ENCODE assay signal across 25 mouse cellular contexts in genomic region chr8:97461478-97461877, GRCm38 (mm10).
"Had no signal": no experiment of that assay in that cellular context is flagged by ENCODE, and none has a peak within 500 bp of the region (broad histone marks: within the 10 kb centered on the region; RNA-seq: fewer than 3 reads in every experiment).

No protein-coding gene starts in this region.

- H3K27ac ChIP-seq: embryonic facial prominence, embryonic 10.5 days; embryonic facial prominence, embryonic 12.5 days; embryonic facial prominence, embryonic 13.5 days; embryonic facial prominence, embryonic 15.5 days; forebrain, embryonic 10.5 days; forebrain, embryonic 12.5 days; forebrain, embryonic 13.5 days; forebrain, embryonic 15.5 days; gastrocnemius, adult 2 months; heart, adult 2 months had no signal

- H3K9ac ChIP-seq: embryonic facial prominence, embryonic 12.5 days; embryonic facial prominence, embryonic 13.5 days; embryonic facial prominence, embryonic 15.5 days; forebrain, embryonic 12.5 days; forebrain, embryonic 13.5 days; forebrain, embryonic 15.5 days; forebrain, postnatal 0 days had no signal

- H3K36me3 ChIP-seq: embryonic facial prominence, embryonic 10.5 days; embryonic facial prominence, embryonic 12.5 days; embryonic facial prominence, embryonic 13.5 days; embryonic facial prominence, embryonic 15.5 days; forebrain, embryonic 10.5 days; forebrain, embryonic 12.5 days; forebrain, embryonic 15.5 days had no signal

- H3K4me3 ChIP-seq: embryonic facial prominence, embryonic 10.5 days; embryonic facial prominence, embryonic 12.5 days; embryonic facial prominence, embryonic 13.5 days; embryonic facial prominence, embryonic 15.5 days; erythroblast, embryonic 14.5 days; forebrain, embryonic 10.5 days; forebrain, embryonic 12.5 days; forebrain, embryonic 13.5 days; forebrain, embryonic 15.5 days; gastrocnemius, adult 2 months; heart, adult 2 months had no signal

- H3K4me1 ChIP-seq: embryonic facial prominence, embryonic 10.5 days; embryonic facial prominence, embryonic 12.5 days; embryonic facial prominence, embryonic 13.5 days; embryonic facial prominence, embryonic 15.5 days; forebrain, embryonic 10.5 days; forebrain, embryonic 12.5 days; forebrain, embryonic 13.5 days; forebrain, embryonic 15.5 days had no signal

- H3K9me3 ChIP-seq: embryonic facial prominence, embryonic 10.5 days; embryonic facial prominence, embryonic 12.5 days; embryonic facial prominence, embryonic 13.5 days; embryonic facial prominence, embryonic 15.5 days; forebrain, embryonic 10.5 days; forebrain, embryonic 12.5 days; forebrain, embryonic 13.5 days; forebrain, embryonic 15.5 days had no signal

- H3K27me3 ChIP-seq: embryonic facial prominence, embryonic 12.5 days; embryonic facial prominence, embryonic 13.5 days; embryonic facial prominence, embryonic 15.5 days; forebrain, embryonic 12.5 days; forebrain, embryonic 13.5 days; forebrain, embryonic 15.5 days had no signal

- DNase-seq: cerebellum, adult 9-10 months; cerebellum, adult 9-11 months; cerebellum, postnatal 10 days; cerebellum, postnatal 14 days; cerebellum, postnatal 25 days; cerebellum, postnatal 36 days; embryo, embryonic 11 days; forebrain, postnatal 0 days; gastrocnemius, adult 2 months; gastrocnemius, postnatal 10 days; gastrocnemius, postnatal 14 days; gastrocnemius, postnatal 25 days; gastrocnemius, postnatal 36 days; heart, adult 11 months; heart, adult 18-20 months; heart, adult 2 months had no signal
